Mouse (Mus musculus) ES-E14 (cell line): ENCODE data around the gene Spag8. TPM values are rescaled to one million over a fixed set of nuclear protein-coding genes. Genes with fewer than 3 reads are reported as not detected.
A peak's percentile ranks its signal among the peaks of the same experiment; 100 is the strongest.

Source experiments
- DNase-seq: peaks from one replicate; pipeline ENCODE4 v3.0.0-alpha.2; 2013; ENCODE audit warnings: low read depth, low spot score
- H3K27ac ChIP-seq: 2 replicates; pipeline ENCODE4 v1.5.1; 2012; ENCODE audit warnings: low read depth, mild to moderate bottlenecking, low read length, moderate library complexity, mixed read lengths; ENCODE audit not compliant: poor library complexity, insufficient read depth, severe bottlenecking
- H3K36me3 ChIP-seq: 2 replicates; pipeline ENCODE4 v1.6.1; 2012; ENCODE audit warnings: mild to moderate bottlenecking, low read length, moderate library complexity, mixed read lengths; ENCODE audit not compliant: control insufficient read depth, poor library complexity, insufficient read depth, severe bottlenecking
- H3K4me1 ChIP-seq, 2 experiments: fragments of 150-350 bp in 1 of 2; sonication (generic) in 1 of 2; 2 replicates each; pipeline ENCODE4 v1.6.1; 2012; ENCODE audit warnings: low read length in 2 of 2, mild to moderate bottlenecking in 1 of 2, mixed read lengths in 1 of 2; ENCODE audit not compliant: control insufficient read depth in 2 of 2, insufficient read depth in 2 of 2, poor library complexity in 1 of 2
- H3K4me3 ChIP-seq, 2 experiments: fragments of 150-350 bp in 1 of 2; sonication (generic) in 1 of 2; 2 replicates each; pipeline ENCODE4 v1.5.1; 2012; ENCODE audit warnings: low read length in 2 of 2, low read depth in 1 of 2, mild to moderate bottlenecking in 1 of 2, mixed read lengths in 1 of 2; ENCODE audit not compliant: insufficient read depth in 1 of 2, poor library complexity in 1 of 2, severe bottlenecking in 1 of 2
- H3K9ac ChIP-seq: 2 replicates; pipeline ENCODE4 v1.6.1; 2012; ENCODE audit warnings: low read depth, mild to moderate bottlenecking, low read length, mixed read lengths; ENCODE audit not compliant: poor library complexity, insufficient read depth, severe bottlenecking
- H3K9me3 ChIP-seq: fragments of 150-350 bp; sonication (generic); 2 replicates; pipeline ENCODE4 v1.6.1; 2012; ENCODE audit warnings: low read depth, mild to moderate bottlenecking, low read length; ENCODE audit not compliant: control insufficient read depth, insufficient read depth
- CHD2 ChIP-seq: IDR thresholded peaks from 2 replicates; pipeline ENCODE4 v1.6.1; 2014; ENCODE audit warnings: mild to moderate bottlenecking, low read depth, low read length, inconsistent platforms
- HCFC1 ChIP-seq: IDR thresholded peaks from 2 replicates; pipeline ENCODE4 v1.6.1; 2012; ENCODE audit warnings: low read length, inconsistent platforms, borderline replicate concordance; ENCODE audit not compliant: insufficient read depth
- MAFK ChIP-seq: IDR thresholded peaks from 2 replicates; pipeline ENCODE4 v1.6.1; 2014; ENCODE audit warnings: mild to moderate bottlenecking, low read depth, low read length, inconsistent platforms; ENCODE audit not compliant: insufficient read depth
- ZC3H11A ChIP-seq: IDR thresholded peaks from 2 replicates; pipeline ENCODE4 v1.6.1; 2012; ENCODE audit warnings: low read depth, mild to moderate bottlenecking, inconsistent platforms, low read length, borderline replicate concordance
- ZNF384 ChIP-seq: IDR thresholded peaks from 2 replicates; pipeline ENCODE4 v1.6.1; 2012; ENCODE audit warnings: low read depth, low read length, inconsistent platforms
- in situ Hi-C, 2 experiments: fragments of 600-800 bp; cut with MboI; formaldehyde crosslinking; loops; one replicate each; pipeline ENCODE4 v1.15.1; 2025; ENCODE audit warnings: low sequenced_read_pairs in 2 of 2, inconsistent platforms in 1 of 2; ENCODE audit not compliant: unreplicated experiment in 2 of 2
- total RNA-seq: library from RNA; depleted of rRNA; stranded (reverse); fragments of 300-350 nt; gene quantifications from 2 replicates; pipeline ENCODE4 v1.2.3, GENCODE M21; 2012

The Spag8 gene
- total RNA-seq, 1 experiment: 0.27 TPM

DNA sequence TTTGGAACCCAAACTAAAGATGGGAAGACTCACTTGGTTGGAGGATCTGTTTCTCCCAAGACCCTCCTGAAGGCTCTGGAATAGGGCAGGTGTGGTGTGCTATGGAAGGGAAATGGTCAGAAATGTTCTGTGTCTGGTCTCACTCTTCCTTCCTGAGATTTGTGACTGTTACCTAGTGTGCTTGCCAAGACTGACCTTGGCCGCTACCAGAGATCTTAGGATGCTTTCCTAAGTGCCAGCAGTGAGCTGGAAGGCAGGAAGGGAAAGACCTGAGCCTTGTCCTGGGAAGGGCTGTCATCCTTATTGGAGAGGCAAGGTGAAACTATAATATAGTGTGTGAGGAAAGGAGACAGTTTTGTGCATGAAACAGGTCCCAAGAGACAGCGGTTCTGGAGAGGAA lies 19.7 kb downstream of the Spag8 start:
- no peaks in the 10 kb centered on the region for H3K9me3 ChIP-seq
- H3K4me1 ChIP-seq: peaks cover 0 to 13% of the 10 kb centered on the region in 2 experiments; a peak in 1 of 4 replicates
- no peak overlapping the region for H3K27ac ChIP-seq
- no peak overlapping the region for H3K4me3 ChIP-seq
- no peak for DNase-seq
- in situ Hi-C loops: no loop called here
- no peak for TF ChIP-seq ZC3H11A
- TF ChIP-seq HCFC1: no peak
- TF ChIP-seq CHD2: no peak
- no peak for TF ChIP-seq MAFK
- no peak for TF ChIP-seq ZNF384
- H3K36me3 ChIP-seq: no peaks in the 10 kb centered on the region
- no peak overlapping the region for H3K9ac ChIP-seq

- H3K27ac ChIP-seq: no peak overlapping the region
- in situ Hi-C loops: no loop called here
- TF ChIP-seq ZNF384: no peak
- no peak for TF ChIP-seq HCFC1
- TF ChIP-seq ZC3H11A: no peak
- TF ChIP-seq CHD2: no peak
- no peak for TF ChIP-seq MAFK
- no peaks in the 10 kb centered on the region for H3K9me3 ChIP-seq
- no peaks in the 10 kb centered on the region for H3K36me3 ChIP-seq
- H3K4me3 ChIP-seq: no peak overlapping the region
- no peak for DNase-seq
- no peak overlapping the region for H3K9ac ChIP-seq
- peaks cover 0 to 13% of the 10 kb centered on the region in 2 experiments; a peak in 1 of 4 replicates for H3K4me1 ChIP-seq
These were observed 20.1 kb downstream of the Spag8 start for GRCm38 (mm10) chr4:43633296-43633695.

- H3K9me3 ChIP-seq: no peaks in the 10 kb centered on the region
- no peaks in the 10 kb centered on the region for H3K36me3 ChIP-seq
- in situ Hi-C loops: no loop called here
- no peak for TF ChIP-seq HCFC1
- no peak for TF ChIP-seq ZNF384
- TF ChIP-seq MAFK: no peak
- no peak for TF ChIP-seq CHD2
- TF ChIP-seq ZC3H11A: no peak
- H3K27ac ChIP-seq: no peak overlapping the region
- no peak for DNase-seq
- peak overlapping the region; percentile 79 to 84 for H3K4me3 ChIP-seq
- H3K9ac ChIP-seq: peak overlapping the region; percentile 10; the same call in 1 of the 2 replicates
- peaks cover 0 to 13% of the 10 kb centered on the region in 2 experiments; a peak in 1 of 4 replicates for H3K4me1 ChIP-seq
These were observed 21.2 kb downstream of the Spag8 start for GRCm38 (mm10) chr4:43631956-43632920.

DNA sequence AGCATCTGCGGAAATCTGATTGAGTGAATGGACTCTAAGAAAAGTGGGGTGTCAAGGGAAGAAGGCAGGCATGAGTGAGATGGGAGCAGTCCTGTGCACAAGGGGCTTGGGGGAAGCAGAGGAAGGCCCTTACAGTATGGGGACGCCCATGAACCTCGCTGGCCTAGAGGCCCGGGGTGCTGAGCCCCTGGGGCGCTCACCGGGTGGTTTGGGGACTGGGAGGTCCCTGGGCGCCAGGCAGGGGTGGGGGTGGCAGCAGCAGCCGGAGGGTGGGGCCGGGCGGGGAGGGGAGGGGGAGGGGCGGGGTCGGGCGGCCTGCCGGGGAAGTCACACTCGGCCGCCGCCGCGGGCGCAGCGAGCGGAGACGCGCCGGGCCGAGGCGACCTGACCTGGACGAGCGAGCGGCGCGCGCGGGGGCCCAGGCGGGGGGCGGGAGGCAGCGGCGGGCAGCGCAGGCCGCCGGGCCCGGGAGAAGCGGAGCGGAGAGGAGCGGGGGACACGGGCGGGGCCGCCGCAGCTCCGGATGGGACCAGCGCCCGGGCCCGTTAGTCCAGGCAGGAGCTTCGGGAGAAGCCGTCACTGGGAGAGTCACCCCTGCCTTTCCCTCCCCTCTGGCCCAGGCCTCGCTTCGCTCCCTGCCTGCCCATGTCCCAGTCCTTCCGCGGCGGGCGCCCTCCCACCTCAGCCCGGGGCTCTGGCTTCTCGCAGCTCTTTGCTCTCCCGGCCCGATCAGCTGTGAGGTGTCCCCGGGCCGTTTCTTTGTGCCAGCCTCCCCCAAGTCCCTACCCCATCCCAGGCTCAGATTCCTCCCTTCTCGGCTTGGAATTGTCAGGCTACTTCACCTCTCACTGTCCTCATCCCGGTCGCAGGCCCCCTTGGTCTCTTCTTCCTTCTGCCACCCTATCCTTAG lies 22.1 kb downstream of the Spag8 start, which contains the start of gene Npr2:
Npr2 (plus strand) TSS at position 890 of the 910 bp plus-strand sequence.
- in situ Hi-C loops: no loop called here
- DNase-seq: no peak
- TF ChIP-seq HCFC1: no peak
- TF ChIP-seq ZNF384: no peak
- no peak for TF ChIP-seq CHD2
- no peak for TF ChIP-seq MAFK
- no peak for TF ChIP-seq ZC3H11A
- Histone ChIP-seq H3K27ac (no peak within 1 kb of the TSS), H3K4me3 (peak within 1 kb of the TSS; percentile 79 to 84), H3K4me1 (peaks cover 0 to 13% of the 10 kb centered on the region in 2 experiments; a peak in 1 of 4 replicates), H3K9me3 (no peaks in the 10 kb centered on the region), H3K9ac (peak within 1 kb of the TSS; percentile 78), H3K36me3 (no peaks in the 10 kb centered on the region)
